Mouse (Mus musculus) kidney, embryonic 14.5 days (tissue): ENCODE measurements around the gene Ppfibp2. TPM values are rescaled to one million over a fixed set of nuclear protein-coding genes. Genes with fewer than 3 reads are reported as not detected.

Source experiments
- ATAC-seq: fragments of 200-750 bp; cut with Nextera tagmentation; 2 replicates; pipeline ENCODE4 v1.8.0; 2017; ENCODE audit warnings: moderate number of reproducible peaks, mild to moderate bottlenecking, moderate TSS enrichment, moderate library complexity; ENCODE audit not compliant: low FRiP score, low TSS enrichment
- H3K27ac ChIP-seq: fragments of 300-500 bp; sonication (generic); 2 replicates; pipeline ENCODE4 v1.5.1; 2014; ENCODE audit warnings: low read depth, mild to moderate bottlenecking, low read length, moderate library complexity, mixed read lengths
- H3K27me3 ChIP-seq: fragments of 300-500 bp; sonication (generic); 2 replicates; pipeline ENCODE4 v1.6.1; 2014; ENCODE audit warnings: mild to moderate bottlenecking, low read length; ENCODE audit not compliant: control insufficient read depth, insufficient read depth
- H3K36me3 ChIP-seq: fragments of 300-500 bp; sonication (generic); 2 replicates; pipeline ENCODE4 v1.6.1; 2014; ENCODE audit warnings: low read length, mixed read lengths; ENCODE audit not compliant: control insufficient read depth, insufficient read depth
- H3K4me1 ChIP-seq: fragments of 300-500 bp; sonication (generic); 2 replicates; pipeline ENCODE4 v1.6.1; 2014; ENCODE audit warnings: low read length, mixed read lengths; ENCODE audit not compliant: control insufficient read depth, insufficient read depth
- H3K4me2 ChIP-seq: fragments of 300-500 bp; sonication (generic); replicated peaks from 2 replicates; pipeline ENCODE4 v1.6.1; 2014; ENCODE audit warnings: low read depth, mild to moderate bottlenecking, low read length
- H3K4me3 ChIP-seq: fragments of 300-500 bp; sonication (generic); 2 replicates; pipeline ENCODE4 v1.5.1; 2014; ENCODE audit warnings: mild to moderate bottlenecking, low read length
- H3K9ac ChIP-seq: fragments of 300-500 bp; sonication (generic); 2 replicates; pipeline ENCODE4 v1.6.1; 2014; ENCODE audit warnings: low read depth, mild to moderate bottlenecking, low read length, moderate library complexity
- H3K9me3 ChIP-seq: fragments of 300-500 bp; sonication (generic); 2 replicates; pipeline ENCODE4 v1.6.1; 2016; ENCODE audit warnings: low read length; ENCODE audit not compliant: control insufficient read depth
- WGBS: fragments of 180-500 bp; shearing (Covaris S2); extraction: QIAGEN DNeasy Blood & Tissue Kit; methylation state at CpG from one replicate; pipeline ENCODE4 v1.1.7; 2014; 5-methylcytosine and 5-hydroxymethylcytosine counted together
- polyA plus RNA-seq: library from polyadenylated mRNA; unstranded; fragments of >200 nt; fragmentation: Nextera tagmentation; extraction: Ambion mirVana; gene quantifications from 2 replicates; pipeline ENCODE4 v1.2.1, GENCODE M21; 2014

Ppfibp2 gene
- polyA plus RNA-seq, 1 experiment from 2014 or later, result 5.9 TPM

DNA sequence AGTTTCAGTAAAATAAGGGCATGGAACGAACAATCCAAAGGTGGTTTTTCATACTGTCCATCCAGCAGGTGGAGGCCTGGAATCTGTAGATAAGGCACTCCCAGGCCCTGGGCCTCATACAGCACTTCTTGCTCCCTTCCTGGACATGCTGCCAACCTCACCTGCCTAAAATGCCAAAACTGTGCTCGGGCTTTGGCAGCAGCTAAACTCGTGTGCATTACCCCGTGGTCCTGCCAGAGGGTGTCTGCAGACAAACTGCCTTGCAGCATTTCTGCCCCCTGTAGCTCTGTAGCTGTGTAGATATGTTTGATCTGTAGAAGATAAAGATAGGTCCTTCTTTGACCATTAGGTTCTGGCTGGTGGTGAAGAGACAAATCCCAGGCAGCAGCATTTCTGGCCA is 26.0 kb upstream of the Ppfibp2 start:
- H3K9me3 ChIP-seq, result peaks cover 5% of the 10 kb centered on the region; the same call in 1 of the 2 replicates
- peak overlapping the region; percentile 52 for H3K4me2 ChIP-seq
- WGBS, result 56% methylated on average over 4 of the region's 4 CpGs
- H3K9ac ChIP-seq, result peak overlapping the region; percentile 34; the same call in 1 of the 2 replicates
- H3K36me3 ChIP-seq, result peaks cover 5% of the 10 kb centered on the region; the same call in 1 of the 2 replicates
- H3K4me3 ChIP-seq, result peak overlapping the region; percentile 42
- H3K27ac ChIP-seq, result 0 out of 2 replicates have a peak overlapping the region, but pooled peaks have one; percentile 24
- H3K27me3 ChIP-seq, result no peaks in the 10 kb centered on the region
- no peak for ATAC-seq
- H3K4me1 ChIP-seq, result peaks cover 15% of the 10 kb centered on the region

DNA sequence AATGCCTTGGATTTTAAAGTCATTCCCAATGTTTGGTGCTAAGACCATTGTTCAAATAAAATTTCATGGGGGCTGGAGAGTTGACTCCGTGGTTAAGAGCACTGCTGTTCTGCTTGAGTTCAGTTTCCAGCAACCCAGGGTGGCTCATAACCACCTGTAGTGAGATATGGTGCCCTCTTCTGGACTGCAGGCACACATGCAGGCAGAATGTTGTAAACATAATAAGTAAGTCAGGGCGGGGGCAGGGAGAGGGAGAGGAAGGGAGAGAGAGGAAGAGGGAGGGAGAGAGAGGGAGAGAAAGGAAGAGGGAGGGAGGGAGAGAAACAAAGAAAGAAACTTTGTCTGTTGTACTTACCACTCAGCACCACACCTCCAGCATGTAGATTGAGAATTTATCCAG is 21.2 kb upstream of the Ppfibp2 start:
- no peak for ATAC-seq
- peaks cover 5% of the 10 kb centered on the region; the same call in 1 of the 2 replicates for H3K9me3 ChIP-seq
- WGBS, result 68% methylated on average over 2 of the region's 2 CpGs
- no peak overlapping the region for H3K4me3 ChIP-seq
- H3K4me2 ChIP-seq, result no peak overlapping the region
- no peak overlapping the region for H3K27ac ChIP-seq
- H3K9ac ChIP-seq, result no peak overlapping the region
- peaks cover 12% of the 10 kb centered on the region; the same call in 1 of the 2 replicates for H3K36me3 ChIP-seq
- 0 out of 2 replicates have a peak, but pooled peaks cover 4% of the 10 kb centered on the region for H3K4me1 ChIP-seq
- no peaks in the 10 kb centered on the region for H3K27me3 ChIP-seq

GRCm38 (mm10) chr7:107574276-107574675 is 20.7 kb upstream of the Ppfibp2 start:
- ATAC-seq, result no peak
- Histone ChIP-seq H3K27me3 (no peaks in the 10 kb centered on the region), H3K4me2 (no peak overlapping the region), H3K4me1 (no peaks in the 10 kb centered on the region), H3K9me3 (peaks cover 5% of the 10 kb centered on the region; the same call in 1 of the 2 replicates), H3K9ac (no peak overlapping the region), H3K27ac (no peak overlapping the region), H3K4me3 (no peak overlapping the region), H3K36me3 (peaks cover 12% of the 10 kb centered on the region; the same call in 1 of the 2 replicates)
- WGBS, result 61% methylated on average over 3 of the region's 3 CpGs

DNA sequence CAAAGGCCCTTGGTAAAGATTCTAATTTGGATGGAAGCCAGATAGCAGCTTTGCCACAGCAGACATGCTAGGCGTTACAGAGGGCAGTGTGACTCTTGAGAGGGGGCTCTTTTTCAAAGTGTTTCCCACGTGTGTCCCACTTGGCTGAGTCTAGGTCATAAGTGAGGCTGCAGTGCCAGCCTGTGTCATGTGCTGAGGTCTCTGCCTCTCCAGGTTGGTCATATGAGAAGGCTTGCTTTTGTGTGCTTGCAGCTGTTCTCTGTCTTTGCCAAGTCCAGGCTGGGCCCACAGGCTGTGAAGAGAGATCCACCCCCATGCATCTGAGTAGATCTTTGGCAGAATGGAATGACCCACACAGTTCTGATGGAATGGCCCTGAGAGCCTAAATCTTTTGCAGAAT is 2.4 kb upstream of the Ppfibp2 start:
- H3K4me1 ChIP-seq, result no peaks in the 10 kb centered on the region
- ATAC-seq, result no peak
- 0 out of 2 replicates have a peak, but pooled peaks cover 2% of the 10 kb centered on the region for H3K36me3 ChIP-seq
- no peak overlapping the region for H3K27ac ChIP-seq
- H3K4me3 ChIP-seq, result no peak overlapping the region
- no peaks in the 10 kb centered on the region for H3K27me3 ChIP-seq
- no peaks in the 10 kb centered on the region for H3K9me3 ChIP-seq
- no peak overlapping the region for H3K9ac ChIP-seq
- WGBS, result 47% methylated on average over 2 of the region's 2 CpGs
- H3K4me2 ChIP-seq, result no peak overlapping the region

GRCm38 (mm10) chr7:107593904-107594303 is 1.1 kb upstream of the Ppfibp2 start:
- no peak for ATAC-seq
- Histone ChIP-seq H3K27ac (no peak overlapping the region), H3K27me3 (no peaks in the 10 kb centered on the region), H3K36me3 (0 out of 2 replicates have a peak, but pooled peaks cover 2% of the 10 kb centered on the region), H3K4me1 (no peaks in the 10 kb centered on the region), H3K4me2 (peak overlapping the region; percentile 81; the same call in 1 of the 2 replicates), H3K9me3 (no peaks in the 10 kb centered on the region), H3K9ac (no peak overlapping the region), H3K4me3 (no peak overlapping the region)
- 30% methylated on average over 7 of the region's 7 CpGs for WGBS

GRCm38 (mm10) chr7:107594325-107594856 is 616 bp upstream of the Ppfibp2 start:
- Histone ChIP-seq H3K9ac (peak overlapping the region; percentile 50; the same call in 1 of the 2 replicates), H3K4me2 (peak overlapping the region; percentile 81), H3K27ac (peak overlapping the region; percentile 71; the same call in 1 of the 2 replicates), H3K36me3 (0 out of 2 replicates have a peak, but pooled peaks cover 2% of the 10 kb centered on the region), H3K9me3 (no peaks in the 10 kb centered on the region), H3K4me3 (peak overlapping the region; percentile 51), H3K4me1 (no peaks in the 10 kb centered on the region), H3K27me3 (no peaks in the 10 kb centered on the region)
- peak; percentile 75 for ATAC-seq
- 1% methylated on average over 16 of the region's 16 CpGs for WGBS

DNA sequence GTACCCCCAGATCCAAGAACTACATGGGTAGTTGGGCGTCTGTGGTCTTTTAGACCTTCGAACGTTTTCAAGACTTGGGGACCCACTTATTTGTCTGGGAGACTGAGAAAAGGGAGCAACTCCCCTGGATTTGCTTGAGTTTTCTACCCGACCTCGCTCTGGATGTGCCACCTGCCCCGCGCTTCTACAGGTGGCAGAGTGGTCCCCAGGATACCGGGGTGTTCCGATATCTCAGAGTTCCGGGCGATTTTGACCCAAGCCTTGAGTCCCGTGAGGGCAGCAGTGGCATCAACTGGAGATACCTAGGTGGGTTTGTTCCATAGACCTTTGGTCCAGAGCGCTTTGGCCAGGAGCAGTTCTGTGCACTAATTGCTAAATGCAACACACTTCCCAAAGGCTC is 419 bp downstream of the Ppfibp2 start:
- peak overlapping the region; percentile 50; the same call in 1 of the 2 replicates for H3K9ac ChIP-seq
- 14% methylated on average over 13 of the region's 13 CpGs for WGBS
- H3K27ac ChIP-seq, result no peak overlapping the region
- no peaks in the 10 kb centered on the region for H3K9me3 ChIP-seq
- H3K4me2 ChIP-seq, result peak overlapping the region; percentile 81
- 0 out of 2 replicates have a peak, but pooled peaks cover 2% of the 10 kb centered on the region for H3K36me3 ChIP-seq
- ATAC-seq, result no peak
- H3K4me3 ChIP-seq, result peak overlapping the region; percentile 51
- H3K27me3 ChIP-seq, result no peaks in the 10 kb centered on the region
- no peaks in the 10 kb centered on the region for H3K4me1 ChIP-seq

DNA sequence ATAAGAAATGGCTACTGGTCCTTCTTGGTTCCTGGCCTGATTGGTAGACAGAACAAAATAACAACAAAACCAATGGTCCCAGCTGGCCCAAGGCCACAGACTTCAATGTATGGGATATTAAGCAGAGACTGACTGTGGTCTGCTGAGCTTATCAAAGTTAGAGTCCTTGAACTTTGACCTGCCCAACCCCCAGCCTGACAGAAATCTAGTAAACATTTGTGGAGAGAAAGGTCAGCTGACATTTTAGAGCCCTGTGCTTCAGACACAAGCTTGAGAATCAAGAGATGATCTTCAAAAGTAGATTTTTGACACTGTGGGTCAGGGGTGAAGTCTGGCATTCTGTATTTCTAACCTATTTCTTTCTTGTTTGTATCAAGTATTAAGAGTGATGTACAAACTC is 1.7 kb downstream of the Ppfibp2 start:
- no peak for ATAC-seq
- Histone ChIP-seq H3K27me3 (no peaks in the 10 kb centered on the region), H3K9ac (no peak overlapping the region), H3K27ac (no peak overlapping the region), H3K36me3 (no peaks in the 10 kb centered on the region), H3K9me3 (no peaks in the 10 kb centered on the region), H3K4me3 (no peak overlapping the region), H3K4me1 (no peaks in the 10 kb centered on the region), H3K4me2 (no peak overlapping the region)

DNA sequence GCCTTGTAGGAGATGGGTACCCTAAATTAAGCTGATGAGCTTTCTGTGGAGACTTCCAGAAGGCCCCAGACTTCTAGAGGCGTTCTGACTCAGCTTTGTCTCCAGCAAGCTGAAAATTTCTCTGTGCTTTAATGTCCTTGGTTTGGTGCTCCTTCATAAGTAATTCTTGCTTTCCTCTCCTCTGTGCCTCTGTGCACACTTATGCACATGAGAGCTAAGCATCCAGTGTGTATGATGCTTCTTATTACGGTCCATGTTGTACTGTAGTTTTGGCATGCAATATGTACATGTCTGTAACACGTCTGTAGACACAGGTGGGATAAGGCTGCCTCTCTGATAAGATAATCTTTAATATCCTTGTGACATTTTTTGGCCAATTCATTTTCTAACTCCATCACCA is 2.9 kb downstream of the Ppfibp2 start:
- no peak for ATAC-seq
- no peak overlapping the region for H3K4me2 ChIP-seq
- no peaks in the 10 kb centered on the region for H3K27me3 ChIP-seq
- H3K9me3 ChIP-seq, result no peaks in the 10 kb centered on the region
- H3K27ac ChIP-seq, result no peak overlapping the region
- H3K4me1 ChIP-seq, result no peaks in the 10 kb centered on the region
- 90% methylated on average over 3 of the region's 3 CpGs for whole genome bisulfite sequencing
- H3K36me3 ChIP-seq, result no peaks in the 10 kb centered on the region
- H3K9ac ChIP-seq, result no peak overlapping the region
- no peak overlapping the region for H3K4me3 ChIP-seq
